Mouse (Mus musculus) liver, adult (tissue): ENCODE measurements around the gene Gm43064.

Experiments used
- GATA4 ChIP-seq: IDR thresholded peaks from 2 replicates; pipeline ENCODE4 v1.6.1; 2014; ENCODE audit warnings: mild to moderate bottlenecking, low read length; ENCODE audit not compliant: insufficient replicate concordance

Gm43064 gene

DNA sequence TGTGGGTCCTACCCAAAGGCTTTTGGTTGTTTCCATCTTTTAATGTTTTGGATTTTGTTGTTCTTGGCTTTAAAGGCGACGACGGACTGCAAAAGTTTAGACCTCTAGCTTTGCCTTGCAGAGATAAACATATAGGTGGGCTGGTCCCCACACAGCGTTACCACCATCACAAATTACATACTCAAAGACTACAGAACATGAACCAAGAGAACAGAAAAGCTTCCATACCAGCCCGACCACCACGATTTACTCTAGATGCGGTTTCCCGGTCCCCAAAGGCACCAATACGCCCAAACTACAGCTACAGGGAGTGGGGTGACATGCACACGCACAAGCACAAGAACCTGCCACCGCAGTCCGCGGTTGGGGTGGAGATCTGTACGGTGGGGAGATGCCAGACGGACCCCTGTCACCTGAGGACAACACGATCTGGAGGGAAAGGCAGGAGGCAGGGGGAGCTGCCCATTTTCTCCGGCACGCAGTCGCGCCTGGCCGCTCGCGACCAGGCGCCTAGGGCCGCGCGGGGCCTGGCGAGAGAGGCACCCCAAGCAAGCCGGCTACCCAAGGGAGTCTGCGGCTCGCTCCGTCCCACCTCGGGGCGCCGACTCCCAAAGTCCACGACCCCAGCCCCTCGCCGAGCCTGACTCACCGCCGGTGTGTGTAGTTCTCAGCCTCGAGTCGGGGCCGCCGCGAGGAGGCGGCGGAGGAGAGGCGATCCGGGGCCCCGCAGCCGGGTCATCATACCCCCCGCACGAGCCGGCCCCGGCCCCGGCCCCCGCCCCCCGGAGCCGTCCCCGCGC is 18.8 kb upstream of the Gm43064 start:
- TF ChIP-seq GATA4: no peak

DNA sequence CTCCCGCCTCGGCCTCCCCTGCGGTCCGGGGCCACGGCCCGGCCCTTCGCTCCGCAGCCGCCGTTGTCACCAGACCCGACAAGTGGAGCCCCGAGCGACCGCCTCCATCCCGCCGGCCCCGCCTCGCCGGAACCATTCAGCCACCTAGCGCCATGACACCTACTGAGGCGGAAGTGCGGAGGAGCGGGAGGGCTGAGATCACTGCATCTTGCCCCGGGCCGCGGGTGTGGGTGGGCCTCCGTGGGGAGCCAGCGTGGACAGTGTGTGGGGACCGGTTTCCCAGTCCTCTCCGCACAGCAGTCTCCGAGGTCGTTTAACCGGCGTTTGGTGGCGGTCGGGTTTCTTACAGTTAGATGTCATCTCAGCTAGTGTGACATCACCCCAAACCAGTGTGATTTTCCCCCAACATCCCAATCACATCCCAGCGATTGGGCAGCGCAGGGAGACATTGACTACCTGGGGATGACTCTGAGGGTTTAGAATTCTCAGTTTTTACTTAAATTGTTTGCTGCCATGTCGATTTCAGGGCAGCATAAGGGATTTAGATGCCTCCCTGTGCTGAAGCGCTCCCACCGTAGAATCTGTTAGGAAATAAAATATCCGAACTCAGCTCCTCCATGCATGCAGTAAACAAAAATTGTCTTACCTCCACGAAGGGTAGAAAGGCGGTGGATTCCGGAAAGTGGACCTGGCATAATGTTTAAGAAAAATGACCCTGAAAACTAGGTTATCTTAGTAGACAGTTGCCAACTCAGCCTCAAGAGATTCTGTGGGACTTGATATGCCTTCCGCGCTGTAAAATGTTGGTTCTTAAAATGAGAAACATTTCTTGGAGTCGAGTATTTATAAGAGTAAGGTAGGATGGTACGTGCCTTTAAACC is 17.9 kb upstream of the Gm43064 start, which contains the start of gene Hipk1:
Gene Hipk1, minus strand, starts transcription at position 334 of the 881 bp plus-strand sequence.
- TF ChIP-seq GATA4: peak; percentile 32; the same call in 1 of the 2 replicates

DNA sequence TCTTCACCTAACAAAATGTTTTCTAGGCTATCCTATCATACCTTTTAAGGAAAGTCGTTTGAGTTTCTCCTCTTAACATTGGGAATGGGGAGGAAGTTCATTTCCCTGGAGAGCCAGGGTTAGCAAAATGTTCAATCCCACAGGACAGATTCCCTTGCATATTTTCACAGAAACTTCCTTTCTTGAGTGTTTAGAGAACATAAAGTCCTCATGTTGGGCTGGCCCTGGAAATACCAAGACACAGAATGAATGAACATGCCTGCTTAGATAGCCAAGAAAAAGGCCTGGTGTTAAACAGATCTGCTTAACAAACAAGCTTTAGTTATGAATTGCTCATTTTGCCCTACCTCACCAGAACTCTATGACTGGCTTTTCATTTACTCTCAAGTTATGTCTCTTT is 16.8 kb upstream of the Gm43064 start:
- TF ChIP-seq GATA4: no peak

DNA sequence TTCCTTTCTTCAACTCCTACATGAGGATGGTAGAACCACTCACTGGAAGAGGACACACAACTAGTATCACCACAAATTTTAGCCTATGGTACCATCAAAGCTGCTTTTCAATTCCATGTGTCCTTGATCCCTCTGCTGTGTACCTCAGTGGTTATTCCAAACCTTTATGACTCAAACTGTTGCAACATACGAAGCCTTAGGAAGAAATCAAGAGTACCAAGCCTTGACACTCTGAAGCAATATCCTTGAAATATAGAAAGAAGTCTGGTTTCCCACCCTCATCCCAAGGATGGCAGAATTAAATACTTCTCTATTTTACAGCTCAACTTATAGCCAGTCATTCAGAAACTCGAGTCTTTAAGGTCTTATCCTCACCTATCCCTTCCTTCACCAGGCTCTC is 13.0 kb upstream of the Gm43064 start:
- TF ChIP-seq GATA4: no peak

DNA sequence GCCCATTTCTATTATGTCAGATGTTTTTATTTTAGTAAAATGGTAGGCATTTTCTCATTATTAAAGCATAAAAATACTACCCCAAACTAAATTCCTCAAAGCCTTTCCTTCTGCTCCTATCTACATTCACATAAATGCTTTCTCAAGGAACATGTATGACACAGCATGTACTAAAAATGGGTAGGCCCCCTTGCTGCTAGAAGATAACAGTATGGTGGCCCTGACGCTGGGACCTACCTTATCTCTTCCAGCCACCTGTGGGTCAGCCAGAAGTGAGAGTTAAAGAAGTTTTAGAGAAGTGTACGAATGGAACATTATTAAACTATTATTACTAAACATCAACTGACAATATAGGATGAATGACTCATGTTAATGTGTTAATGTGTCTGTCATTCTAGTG is 9.9 kb upstream of the Gm43064 start:
- no peak for TF ChIP-seq GATA4

DNA sequence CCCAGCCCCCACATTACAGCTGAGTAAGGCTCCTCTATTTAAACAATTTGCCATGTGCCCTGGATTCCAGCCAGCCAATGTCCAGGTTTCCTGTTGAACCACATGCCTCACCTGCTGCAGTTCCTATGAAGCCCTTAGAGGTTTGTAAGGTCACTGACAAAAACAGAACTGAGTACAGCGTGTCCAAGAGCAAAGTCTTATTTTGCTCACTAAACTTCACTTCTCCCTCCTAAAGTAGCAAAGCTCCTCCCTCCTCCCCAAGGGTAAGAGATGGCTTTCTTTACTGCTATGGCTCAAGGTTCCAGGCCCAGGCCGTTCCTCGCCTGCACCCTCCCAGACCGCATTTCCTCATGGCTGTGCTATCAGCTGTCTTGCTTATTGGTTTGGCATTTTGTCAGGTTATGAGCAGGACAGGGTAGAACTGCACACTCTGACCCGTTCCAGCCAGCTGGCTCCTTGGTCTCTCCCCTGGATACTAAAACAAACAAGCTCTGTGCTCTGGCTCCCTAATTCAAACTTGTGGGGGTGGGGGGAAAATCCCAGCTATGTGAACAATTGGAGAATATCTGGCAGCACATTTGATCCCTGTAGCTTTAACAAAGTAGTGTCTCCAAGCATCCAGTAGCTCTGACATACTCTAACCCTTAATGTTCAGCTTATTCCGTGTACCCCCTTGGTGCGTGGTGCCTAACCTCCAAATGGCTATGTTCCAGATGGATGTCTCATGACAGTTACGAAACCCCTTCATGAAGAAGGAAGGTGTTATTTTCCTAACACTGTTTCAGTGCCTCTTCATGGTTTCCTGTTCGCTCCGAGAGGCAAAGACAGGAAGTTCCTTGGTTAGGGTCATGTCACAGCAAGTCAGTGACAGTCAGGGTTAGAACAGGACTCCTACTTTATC is 7.5 kb upstream of the Gm43064 start:
- TF ChIP-seq GATA4: peak; percentile 86; the same call in 1 of the 2 replicates

DNA sequence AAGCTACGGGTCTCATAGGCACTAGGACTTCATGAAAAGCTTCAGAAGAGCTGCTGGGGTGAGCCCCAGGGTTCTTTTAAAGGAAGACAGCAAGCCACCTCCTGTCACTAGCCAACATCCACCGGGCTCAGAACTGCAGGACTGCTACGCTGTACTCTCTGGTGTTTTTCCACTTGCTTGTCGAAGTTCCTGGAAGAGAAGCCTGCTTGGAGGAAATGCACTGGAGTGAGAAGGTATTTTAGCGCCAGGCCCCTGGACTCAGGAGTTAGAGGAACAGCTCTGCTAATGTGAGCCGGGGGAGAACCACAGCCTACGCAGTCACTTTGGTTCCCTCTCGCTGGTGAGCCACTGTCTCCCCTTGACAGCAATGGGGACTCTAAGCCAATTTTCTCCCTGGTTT is 6.5 kb upstream of the Gm43064 start:
- no peak for TF ChIP-seq GATA4

DNA sequence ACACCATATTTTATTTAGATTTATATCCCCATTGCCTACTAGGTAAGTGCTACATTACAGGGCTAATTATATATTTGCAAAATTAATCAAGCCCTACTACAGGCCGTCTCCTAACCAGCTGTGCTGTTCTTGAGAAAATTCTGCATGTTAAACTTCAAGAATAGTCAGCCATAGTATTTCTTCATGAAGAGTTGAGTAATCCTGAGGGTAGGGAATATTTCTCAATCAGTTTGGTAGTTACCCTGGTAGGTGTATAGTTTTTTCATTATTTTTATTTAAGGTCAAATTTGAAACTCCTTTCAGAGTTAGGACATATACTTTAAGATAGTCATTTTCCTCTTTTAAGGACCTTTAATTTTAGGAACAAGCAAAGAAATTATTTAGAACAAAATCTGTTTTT is 3.7 kb upstream of the Gm43064 start:
- no peak for TF ChIP-seq GATA4

DNA sequence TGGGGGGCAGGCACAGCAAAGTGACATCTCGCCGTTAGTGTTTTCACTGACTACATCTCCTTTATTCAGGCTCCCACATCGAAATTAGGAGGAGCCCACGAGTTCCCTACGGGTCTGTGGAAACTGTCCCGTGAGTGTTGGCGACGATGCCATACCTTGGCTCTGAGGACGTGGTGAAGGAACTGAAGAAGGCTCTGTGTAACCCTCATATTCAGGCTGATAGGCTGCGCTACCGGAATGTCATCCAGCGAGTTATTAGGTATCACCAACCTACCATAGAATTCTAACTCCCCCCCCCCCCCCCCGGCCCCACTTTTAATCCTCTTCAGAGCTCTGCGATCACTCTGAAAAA is 402 bp downstream of the Gm43064 start:
- TF ChIP-seq GATA4: no peak

DNA sequence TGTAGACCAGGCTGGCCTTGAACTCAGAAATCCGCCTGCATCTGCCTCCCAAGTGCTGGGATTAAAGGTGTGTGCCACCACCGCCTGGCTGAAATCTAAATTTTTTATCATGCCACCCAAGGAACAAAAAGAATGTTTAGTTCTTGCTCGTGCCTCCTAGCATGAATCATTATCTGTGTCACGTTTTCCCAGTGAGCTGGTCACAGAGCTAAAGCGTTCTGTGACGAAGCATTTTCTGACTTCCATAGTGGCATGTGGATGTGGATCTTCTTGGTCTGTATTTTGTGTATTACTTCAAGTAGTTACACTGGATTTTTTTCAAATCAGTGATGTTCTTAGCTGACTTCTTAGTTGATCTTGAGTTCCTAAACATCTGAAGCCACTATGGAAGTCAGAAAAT is 1.6 kb downstream of the Gm43064 start:
- TF ChIP-seq GATA4: no peak

DNA sequence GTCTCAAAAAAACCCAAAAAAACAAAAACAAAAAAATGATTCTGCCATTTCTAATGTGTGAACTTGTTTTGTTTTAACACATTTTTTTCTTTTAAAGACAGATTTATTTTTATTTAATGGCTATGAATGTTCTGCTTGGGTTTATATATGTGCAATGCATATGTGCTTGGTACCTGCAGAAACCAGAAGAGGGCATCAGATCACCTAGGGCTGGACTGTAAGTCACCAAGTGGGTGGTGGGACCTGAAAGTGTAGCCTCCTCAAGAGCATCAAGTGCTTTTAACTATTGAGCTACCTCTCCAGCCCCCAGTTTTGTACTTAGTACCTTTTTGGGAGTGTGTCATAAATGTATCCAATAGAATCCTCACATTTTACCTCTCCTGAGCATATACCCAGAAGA is 18.2 kb downstream of the Gm43064 start:
- no peak for TF ChIP-seq GATA4

DNA sequence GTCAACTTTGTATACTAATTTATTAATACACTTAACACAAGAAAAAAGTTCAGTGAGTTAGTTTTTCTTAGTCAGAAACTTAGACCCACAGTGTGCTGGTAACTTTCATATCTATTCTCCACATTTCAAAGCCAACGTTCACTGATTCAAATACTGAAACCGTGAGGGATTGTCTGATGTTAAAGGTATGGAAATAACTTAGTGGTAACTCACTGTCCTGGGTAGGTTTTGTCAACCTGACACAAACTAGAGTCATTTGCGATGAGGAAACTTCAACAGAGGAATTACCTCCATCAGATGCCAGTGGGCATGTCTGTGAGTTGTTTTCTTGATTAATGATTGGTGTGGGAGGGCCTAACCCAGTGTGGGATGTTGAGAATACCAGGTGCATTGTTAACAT is 19.7 kb downstream of the Gm43064 start:
- no peak for TF ChIP-seq GATA4

DNA sequence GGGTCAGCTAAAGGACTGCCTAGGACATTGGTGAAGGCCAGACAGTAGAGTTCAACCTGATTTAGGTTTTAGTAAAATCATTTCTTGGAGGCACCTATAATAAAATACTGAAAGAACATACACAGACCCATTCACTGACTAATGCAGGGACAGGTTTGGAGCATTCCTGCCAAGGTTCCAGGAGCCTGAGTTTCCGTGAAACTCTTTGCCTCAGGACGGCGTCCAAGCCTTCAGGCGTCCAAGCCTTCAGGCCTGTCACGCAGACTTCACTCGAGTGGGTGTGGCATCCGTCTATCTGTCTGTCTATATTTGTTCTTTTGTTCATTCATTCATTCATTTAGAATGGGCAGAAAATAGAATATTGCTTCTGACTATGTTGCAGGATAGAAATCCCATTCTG is 21.8 kb downstream of the Gm43064 start:
- TF ChIP-seq GATA4: no peak

DNA sequence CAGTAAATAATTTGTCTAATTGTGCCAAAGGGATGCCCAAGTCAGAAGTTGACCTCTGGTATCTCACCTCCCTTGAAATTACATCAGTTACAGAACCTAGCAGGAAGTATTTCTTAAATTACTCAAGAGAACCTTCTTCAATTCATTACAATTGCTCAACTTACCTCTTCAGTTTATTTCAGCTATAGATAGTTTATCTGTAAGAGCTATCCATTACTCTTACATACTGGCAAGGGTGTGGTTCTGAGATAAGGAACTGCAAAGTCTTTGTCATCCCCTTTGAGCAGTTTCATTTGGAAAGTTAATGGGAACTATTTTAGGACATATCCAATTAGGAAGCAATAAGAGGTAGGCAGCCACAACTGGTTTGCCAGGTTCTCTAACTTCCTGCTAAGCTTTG is 23.1 kb downstream of the Gm43064 start, which contains the start of gene Bcl2l15:
Gene Bcl2l15, plus strand, starts transcription at position 176 of the 400 bp plus-strand sequence.
- TF ChIP-seq GATA4: no peak

DNA sequence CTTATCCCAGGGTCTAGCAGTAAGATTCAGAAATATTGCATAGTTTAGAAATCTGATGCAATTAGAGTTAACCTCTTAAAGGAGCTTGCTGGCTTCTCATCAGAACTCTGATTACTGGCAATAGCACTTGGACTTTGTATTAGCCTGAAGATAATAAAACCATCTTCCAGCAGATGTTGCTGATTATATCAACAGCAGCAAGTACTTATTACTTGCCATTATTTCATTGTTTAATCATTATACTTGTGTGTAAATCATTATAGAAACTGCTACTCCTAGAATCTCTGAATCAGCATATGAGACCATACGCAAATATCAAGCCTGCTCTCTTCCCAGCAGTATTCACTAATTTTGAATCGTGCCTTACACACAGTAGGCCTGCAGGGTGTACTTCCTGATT is 24.6 kb downstream of the Gm43064 start:
- TF ChIP-seq GATA4: no peak
